Mouse (Mus musculus): ENCODE results near the gene Ppa1.

Gene Ppa1

GRCm38 (mm10) chr10:61646557-61646956 lies 1.8 kb upstream of the Ppa1 start:
- no peak for DNase-seq (ENCODE audit: low spot score in 2 of 2)

DNA sequence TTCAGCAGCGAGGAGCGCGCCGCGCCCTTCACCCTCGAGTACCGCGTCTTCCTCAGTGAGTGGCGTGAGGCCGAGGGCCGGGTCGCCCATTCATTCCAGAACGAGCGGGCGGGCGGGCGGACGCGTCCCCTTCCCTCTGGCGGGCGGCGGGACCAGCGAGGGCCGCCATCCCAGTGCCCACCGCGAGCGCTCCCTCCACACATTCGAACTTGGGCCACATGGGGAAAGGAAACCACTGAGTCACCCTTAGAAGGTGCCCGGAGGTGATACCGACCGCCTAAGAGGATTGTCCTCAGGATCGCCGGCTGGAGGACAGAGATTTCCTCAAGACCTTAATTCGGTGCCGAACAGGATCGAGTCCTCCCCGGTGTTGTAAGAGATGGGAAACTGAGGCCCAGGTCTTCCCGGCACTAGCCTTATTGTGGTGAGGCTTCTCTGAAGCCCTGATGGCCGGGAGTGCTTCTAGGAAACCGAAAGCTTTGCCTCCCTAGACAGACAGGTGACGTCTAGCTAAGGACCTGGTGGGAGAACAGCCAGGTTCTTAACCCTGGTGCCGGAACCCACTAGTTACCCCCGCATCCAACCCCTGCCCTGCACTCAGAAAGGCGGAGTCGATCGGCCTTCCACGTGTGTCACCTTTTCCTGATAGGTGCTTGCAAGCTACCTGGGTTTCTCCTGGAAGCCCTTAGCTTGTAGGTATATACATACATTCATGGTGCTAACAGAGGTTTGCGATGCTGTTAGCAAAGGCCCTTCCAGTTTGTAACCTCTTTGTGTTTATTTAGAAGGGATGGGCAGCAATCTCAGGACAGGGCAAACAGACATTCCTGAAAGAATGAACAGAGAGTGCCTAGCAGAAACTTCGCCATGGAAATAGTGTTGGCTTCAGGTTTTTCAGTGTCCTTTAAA lies 639 bp downstream of the Ppa1 start:
- DNase-seq (ENCODE audit: low spot score in 2 of 2) = no peak

GRCm38 (mm10) chr10:61654105-61654504 lies 5.8 kb downstream of the Ppa1 start:
- DNase-seq (ENCODE audit: low spot score in 2 of 2) = no peak

GRCm38 (mm10) chr10:61654691-61655090 lies 6.3 kb downstream of the Ppa1 start:
- DNase-seq (ENCODE audit: low spot score in 2 of 2) = no peak

- no peak for DNase-seq (ENCODE audit: low spot score in 2 of 2)
Observed at GRCm38 (mm10) chr10:61655188-61655587, 6.8 kb downstream of the Ppa1 start.

- no peak for DNase-seq (ENCODE audit: low spot score in 2 of 2)
Observed at GRCm38 (mm10) chr10:61656928-61657882, 8.9 kb downstream of the Ppa1 start.

- DNase-seq (ENCODE audit: low spot score in 2 of 2) = no peak
Observed at GRCm38 (mm10) chr10:61657985-61658384, 9.6 kb downstream of the Ppa1 start.

DNA sequence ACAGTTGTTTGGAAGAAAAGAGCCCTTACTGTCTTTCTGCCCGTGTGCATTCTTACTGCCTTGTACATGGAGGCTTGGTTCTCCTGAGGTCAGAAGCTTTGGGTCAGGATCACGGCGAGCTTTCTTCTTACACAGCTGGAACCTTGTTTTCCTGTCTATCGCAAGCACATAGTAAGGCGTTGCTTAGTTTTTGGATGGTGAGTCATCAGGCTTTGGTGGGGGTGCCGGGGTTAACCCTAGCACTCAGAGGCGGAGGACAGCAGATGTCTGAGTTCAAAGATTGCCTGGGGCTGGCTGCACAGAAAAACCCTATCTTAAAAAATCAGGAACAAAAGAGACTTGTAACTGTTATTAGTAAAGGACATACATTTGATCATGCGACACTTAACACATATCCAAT lies 13.5 kb downstream of the Ppa1 start:
- peak; percentile 30 to 31 for DNase-seq (ENCODE audit: low spot score in 2 of 2)

DNA sequence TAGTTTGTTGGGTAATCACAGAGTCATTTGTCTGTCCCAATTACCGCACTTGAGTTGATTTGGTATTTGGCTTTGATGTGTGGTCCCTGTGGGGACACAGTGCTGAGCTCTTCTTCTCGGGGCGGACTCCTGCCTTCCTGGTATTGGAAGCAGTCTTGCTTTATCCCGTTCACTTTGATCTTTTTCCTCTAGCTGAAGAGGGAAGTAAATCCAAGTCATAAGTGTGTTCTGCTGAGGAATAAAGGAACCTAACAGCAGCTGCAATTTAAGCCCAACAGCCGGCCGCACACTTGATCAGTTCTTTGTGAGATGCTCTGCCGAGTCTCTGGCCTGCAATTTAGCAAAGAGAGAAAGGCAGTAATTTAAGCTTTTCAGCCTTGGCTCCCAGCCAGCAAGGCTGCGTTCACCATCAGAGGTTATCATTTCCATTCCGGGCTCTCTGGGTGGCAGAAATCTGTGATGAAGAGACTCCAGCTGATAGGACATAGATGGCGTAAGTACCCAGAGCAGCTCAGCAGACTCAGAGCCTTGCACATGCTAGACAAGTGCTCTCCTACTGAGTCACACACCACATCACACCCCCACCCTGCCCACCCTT lies 14.1 kb downstream of the Ppa1 start:
- no peak for DNase-seq (ENCODE audit: low spot score in 2 of 2)

GRCm38 (mm10) chr10:61665111-61665510 lies 16.8 kb downstream of the Ppa1 start:
- DNase-seq (ENCODE audit: low spot score in 2 of 2) = no peak

DNA sequence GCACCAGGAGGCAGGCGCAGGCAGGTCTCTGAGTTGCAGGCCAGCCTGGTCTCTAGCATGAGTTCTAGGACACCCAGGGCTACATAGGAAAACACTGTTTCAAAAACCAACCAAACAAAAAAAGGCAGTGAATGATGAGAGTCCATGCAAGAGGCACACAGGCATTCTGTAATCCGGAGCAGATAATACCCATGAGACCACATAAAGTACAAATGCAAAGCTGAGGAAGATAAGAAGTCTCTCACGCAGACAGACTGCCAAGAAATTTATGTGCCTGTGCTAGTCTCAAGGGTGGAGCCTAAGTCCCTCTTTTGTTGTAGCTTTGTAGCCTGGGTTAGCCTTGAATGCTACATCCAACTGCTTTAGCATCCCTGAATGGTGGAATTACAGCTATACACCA lies 17.3 kb downstream of the Ppa1 start:
- DNase-seq (ENCODE audit: low spot score in 2 of 2) = no peak

DNA sequence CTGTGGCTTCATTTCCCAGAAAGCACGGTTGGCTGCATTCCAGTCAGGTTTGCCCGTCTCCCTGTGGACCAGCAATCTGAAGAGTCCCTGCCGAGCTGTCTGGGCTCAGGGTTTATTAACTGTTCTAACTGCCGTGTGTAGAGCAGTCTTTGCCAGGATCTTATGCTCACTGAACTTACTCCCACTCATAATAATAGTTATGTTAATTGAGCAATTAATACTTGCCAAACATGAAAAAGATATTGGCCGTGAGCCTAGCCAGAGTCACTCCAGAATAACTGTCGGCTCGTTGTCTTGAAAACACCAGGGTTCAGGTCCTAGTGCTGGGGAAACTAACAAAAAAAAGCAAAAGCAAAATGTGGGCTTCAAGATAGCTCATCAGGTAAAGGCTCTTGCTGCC lies 20.9 kb downstream of the Ppa1 start:
- DNase-seq (ENCODE audit: low spot score in 2 of 2) = no peak

GRCm38 (mm10) chr10:61669896-61670295 lies 21.5 kb downstream of the Ppa1 start:
- DNase-seq (ENCODE audit: low spot score in 2 of 2) = no peak

DNA sequence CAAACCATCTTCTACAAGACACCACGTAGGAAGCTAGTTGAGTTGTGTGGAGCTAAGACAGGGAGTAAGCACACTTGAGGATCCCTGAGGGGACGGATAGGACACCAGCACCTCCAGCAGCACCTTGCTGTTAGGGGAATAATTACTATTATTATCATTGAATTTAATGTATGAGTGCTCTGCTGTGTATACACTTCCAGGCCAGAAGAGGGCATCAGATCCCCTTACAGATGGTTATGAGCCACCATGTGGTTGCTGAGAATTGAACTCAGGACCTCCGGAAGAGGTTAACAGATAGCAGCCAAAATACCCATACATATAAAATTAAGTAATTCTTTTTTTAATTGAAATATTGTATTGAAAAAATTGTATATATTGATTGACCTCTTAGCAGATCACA lies 22.4 kb downstream of the Ppa1 start:
- no peak for DNase-seq (ENCODE audit: low spot score in 2 of 2)

DNA sequence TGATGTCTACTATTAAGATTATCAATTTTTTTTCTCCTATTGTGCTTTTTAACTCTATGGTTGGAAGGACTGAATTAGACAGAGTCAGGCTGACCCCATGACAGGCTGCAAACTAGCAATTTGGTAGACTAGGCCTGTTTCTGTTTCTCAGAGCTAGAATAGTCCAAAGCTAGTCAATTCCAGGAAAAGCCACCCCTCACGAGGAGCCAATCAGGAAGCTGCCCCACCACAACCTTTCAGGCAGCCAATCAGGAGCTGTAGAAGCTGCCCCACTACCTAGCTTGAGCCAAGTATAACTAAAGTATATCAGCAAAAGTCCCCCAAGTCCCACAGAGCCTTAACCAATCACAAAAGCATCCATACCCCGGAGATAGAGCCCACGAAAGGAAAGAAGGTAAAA lies 27.6 kb downstream of the Ppa1 start:
- DNase-seq (ENCODE audit: low spot score in 2 of 2) = no peak

DNA sequence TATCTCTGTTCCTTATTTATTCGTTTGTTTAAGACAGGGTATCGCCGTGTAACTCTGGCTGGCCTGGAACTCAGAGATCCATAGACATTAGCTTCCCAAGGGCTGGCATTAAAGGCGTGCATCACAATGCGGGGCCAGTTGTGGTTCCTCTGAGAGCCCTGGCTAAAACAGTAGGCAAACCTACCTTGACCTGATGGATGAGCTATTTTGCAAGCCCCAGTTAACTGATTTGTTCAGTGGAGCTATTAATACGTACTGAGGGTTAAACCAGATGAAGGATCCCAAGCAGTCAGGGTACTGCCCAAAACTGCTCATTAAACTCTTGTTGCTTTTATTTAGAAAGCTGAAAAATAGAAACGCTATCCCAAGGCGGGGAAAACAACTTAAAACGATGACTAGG lies 31.2 kb downstream of the Ppa1 start:
- DNase-seq (ENCODE audit: low spot score in 2 of 2) = no peak

DNA sequence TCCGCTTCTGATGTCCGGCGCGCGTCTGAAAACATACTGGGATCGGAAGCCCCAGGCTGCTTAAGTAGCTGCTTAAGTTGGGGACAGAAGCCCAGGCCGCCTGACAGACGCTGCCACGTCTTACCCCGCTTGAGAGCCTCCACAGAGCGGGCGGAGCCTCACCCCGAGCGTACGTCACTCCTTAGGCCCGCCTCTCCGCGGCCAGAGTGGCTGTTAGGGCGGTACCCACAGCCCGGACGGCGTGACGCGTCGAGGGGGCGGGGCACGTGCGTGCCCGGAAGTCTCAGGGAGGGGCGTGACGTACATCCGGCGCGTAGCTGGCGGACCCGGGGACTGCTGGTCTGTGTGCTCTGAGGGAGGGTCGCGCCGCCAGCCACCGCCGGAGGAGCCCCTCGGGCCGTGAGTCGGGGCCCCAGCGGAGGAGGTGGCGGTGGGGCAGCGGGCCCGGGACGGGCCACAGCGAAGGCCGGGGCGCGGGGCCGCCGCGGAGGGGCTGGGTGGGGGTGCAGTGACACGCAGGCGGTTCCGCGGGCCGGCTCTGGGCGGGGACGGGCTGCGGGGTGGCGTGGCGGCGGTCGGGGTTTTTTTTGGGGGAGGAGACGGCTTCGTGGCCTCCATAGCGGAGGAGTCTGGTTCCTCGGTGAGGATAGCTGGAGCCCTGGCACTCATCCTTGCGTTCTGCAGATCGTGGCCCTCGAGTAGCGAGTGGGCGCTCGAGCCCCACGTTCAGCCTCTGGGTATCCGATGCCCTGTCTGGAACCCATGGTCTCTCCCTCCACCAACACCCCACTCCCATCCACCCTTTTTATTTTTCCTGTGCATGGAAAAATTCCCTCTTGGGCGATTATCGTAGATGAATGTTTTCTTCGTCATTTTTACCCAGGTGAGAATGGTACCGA lies 31.9 kb downstream of the Ppa1 start, which contains the start of gene Sar1a:
Gene Sar1a, plus strand, starts transcription at position 285 of the 899 bp plus-strand sequence.
- peak; percentile 98 for DNase-seq (ENCODE audit: low spot score in 2 of 2)

GRCm38 (mm10) chr10:61689405-61689804 lies 41.1 kb downstream of the Ppa1 start:
- peak in 1 of 2 experiments; percentile 44 for DNase-seq (ENCODE audit: low spot score in 2 of 2)

- DNase-seq (ENCODE audit: low spot score in 2 of 2) = no peak
Observed at GRCm38 (mm10) chr10:61693563-61693962, 45.2 kb downstream of the Ppa1 start.

DNA sequence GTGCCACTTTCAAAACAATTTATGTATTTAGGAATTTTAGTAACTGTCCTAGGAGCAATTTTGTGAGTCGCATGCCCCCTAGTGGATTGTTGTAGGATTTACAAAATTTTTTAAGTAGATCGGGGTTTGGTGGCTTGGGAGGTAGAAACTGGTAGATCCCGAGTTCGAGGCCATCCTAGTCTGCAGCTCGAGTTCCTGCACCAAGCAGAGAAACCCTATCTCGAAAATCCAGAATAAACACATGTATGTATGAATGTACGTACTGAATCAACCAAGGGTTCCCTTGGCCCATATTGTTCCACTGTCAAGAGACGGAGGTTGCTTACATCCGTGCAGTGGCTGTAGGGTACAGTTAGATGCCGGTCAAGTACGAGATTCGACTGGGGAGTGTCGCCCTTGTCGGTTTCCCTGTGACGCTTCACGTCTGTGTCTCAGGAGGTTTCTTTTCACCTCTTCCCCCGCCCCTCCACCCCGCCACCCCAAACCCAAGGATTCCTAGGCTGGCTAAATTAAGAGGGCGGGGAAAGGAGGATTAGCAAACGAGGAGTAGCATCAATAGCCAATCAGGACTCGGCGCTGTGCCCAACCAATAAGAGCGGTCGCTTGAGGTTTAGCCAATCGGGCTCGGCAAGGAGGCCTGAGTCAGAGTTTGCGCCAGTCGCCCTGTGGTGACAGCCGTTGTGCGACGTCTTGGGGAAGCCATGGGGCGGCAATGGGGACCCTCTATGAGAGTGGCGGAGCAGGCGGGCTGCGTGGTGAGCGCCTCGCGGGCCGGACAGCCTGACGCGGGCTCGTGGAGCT lies 46.7 kb downstream of the Ppa1 start, which contains the start of gene Tysnd1:
Gene Tysnd1, plus strand, starts transcription at position 645 of the 801 bp plus-strand sequence.
- DNase-seq (ENCODE audit: low spot score in 2 of 2) = peak; percentile 97

All from heart, adult 9 months (tissue).